Mouse (Mus musculus) thymus, postnatal 36 days (tissue): ENCODE data around the gene Gm47841.

Experiments used
- DNase-seq, 2 experiments: peaks; one replicate each; pipeline ENCODE4 v3.0.0; 2022; ENCODE audit warnings: mixed read lengths in 2 of 2

Gm47841 gene

GRCm38 (mm10) chr15:101047194-101047555 is at the start of gene Gm47841:
Gene Gm47841 (minus strand): TSS chr15:101047397.
- DNase-seq, result no peak

GRCm38 (mm10) chr15:101095392-101095791 is 48.2 kb upstream of the Gm47841 start:
- no peak for DNase-seq

GRCm38 (mm10) chr15:101094979-101095378 is 47.8 kb upstream of the Gm47841 start:
- no peak for DNase-seq

- DNase-seq, result no peak
These were observed 46.8 kb upstream of the Gm47841 start for GRCm38 (mm10) chr15:101093988-101094387.

GRCm38 (mm10) chr15:101092829-101093648 is 45.8 kb upstream of the Gm47841 start:
- DNase-seq, result no peak

- no peak for DNase-seq
These were observed 45.1 kb upstream of the Gm47841 start for GRCm38 (mm10) chr15:101092121-101092828.

- no peak for DNase-seq
These were observed 44.4 kb upstream of the Gm47841 start for GRCm38 (mm10) chr15:101091551-101091950.

GRCm38 (mm10) chr15:101088291-101088690 is 41.1 kb upstream of the Gm47841 start:
- DNase-seq, result no peak

GRCm38 (mm10) chr15:101086956-101087355 is 39.8 kb upstream of the Gm47841 start:
- DNase-seq, result no peak

GRCm38 (mm10) chr15:101086451-101086850 is 39.3 kb upstream of the Gm47841 start:
- DNase-seq, result no peak

- no peak for DNase-seq
These were observed 37.3 kb upstream of the Gm47841 start for GRCm38 (mm10) chr15:101084499-101084898.

- DNase-seq, result no peak
These were observed 35.0 kb upstream of the Gm47841 start for GRCm38 (mm10) chr15:101082236-101082635.

GRCm38 (mm10) chr15:101081035-101081548 is 33.9 kb upstream of the Gm47841 start:
- DNase-seq, result no peak

GRCm38 (mm10) chr15:101080031-101080520 is 32.9 kb upstream of the Gm47841 start:
- DNase-seq, result no peak

- DNase-seq, result peak in 1 of 2 experiments; percentile 14
These were observed 31.5 kb upstream of the Gm47841 start for GRCm38 (mm10) chr15:101078731-101079156.

GRCm38 (mm10) chr15:101077813-101078730 is 30.9 kb upstream of the Gm47841 start, which contains the start of gene Fignl2:
Gene Fignl2 (minus strand): TSS chr15:101078567.
- no peak for DNase-seq

GRCm38 (mm10) chr15:101077001-101077812 is 30.0 kb upstream of the Gm47841 start:
- no peak for DNase-seq

- DNase-seq, result no peak
These were observed 29.1 kb upstream of the Gm47841 start for GRCm38 (mm10) chr15:101076071-101077000.

- no peak for DNase-seq
These were observed 28.5 kb upstream of the Gm47841 start for GRCm38 (mm10) chr15:101075656-101076055.

- no peak for DNase-seq
These were observed 28.0 kb upstream of the Gm47841 start for GRCm38 (mm10) chr15:101075150-101075549.
